In genomic region chr4:129130149-129130548, GRCm38 (mm10) we compare ENCODE assay signal across 8 mouse cellular contexts. TPM values are rescaled to one million over a fixed set of nuclear protein-coding genes. Genes with fewer than 3 reads are reported as not detected.
A peak's percentile ranks its signal among the peaks of the same experiment; 100 is the strongest.
DNase-seq lines count a peak whose midpoint lies in the region; ATAC-seq and TF ChIP-seq lines count a peak whose summit lies in the region.

No protein-coding gene starts in this region.

- H3K4me2 ChIP-seq in intestine, postnatal 0 days (replicated peaks; ENCODE audit: low read depth): peak overlapping the region; percentile 55

- H3K9ac ChIP-seq in intestine, postnatal 0 days (ENCODE audit: low read depth, low read length): peak overlapping the region; percentile 17; the same call in 1 of the 2 replicates

- 0 out of 2 replicates have a peak, but pooled peaks have one; percentile 32 for ATAC-seq in erythroid progenitor cell, adult 5-6 weeks (replicated peaks; ENCODE audit: low FRiP score, poor library complexity, severe bottlenecking)
- ATAC-seq in intestine, postnatal 0 days: peak; percentile 15; the same call in 1 of the 2 replicates
- ATAC-seq in megakaryocyte, adult 5-6 weeks (ENCODE audit: poor library complexity, severe bottlenecking): peak; percentile 67

- TF ChIP-seq POLR2A in spleen, adult 2 months (IDR thresholded peaks at IDR 0.05; ENCODE audit: low read depth, low read length): no peak

- peaks cover 4% of the 10 kb centered on the region for H3K4me1 ChIP-seq in intestine, postnatal 0 days (replicated peaks; ENCODE audit: control insufficient read depth, insufficient read depth, low read length)
- H3K4me1 ChIP-seq in spleen, adult 2 months (ENCODE audit: control insufficient read depth, insufficient read depth, insufficient read length): peaks cover 4% of the 10 kb centered on the region; the same call in 1 of the 2 replicates

- H3K4me3 ChIP-seq in intestine, postnatal 0 days (ENCODE audit: low read depth, low read length): 0 out of 2 replicates have a peak overlapping the region, but pooled peaks have one; percentile 24
- H3K4me3 ChIP-seq in spleen, adult 2 months (ENCODE audit: extremely low read depth, insufficient read depth, insufficient read length): peak overlapping the region; percentile 15; the same call in 1 of the 2 replicates

- H3K9me3 ChIP-seq in intestine, postnatal 0 days (ENCODE audit: control insufficient read depth): no peaks in the 10 kb centered on the region

- peaks cover 4% of the 10 kb centered on the region; the same call in 1 of the 2 replicates for H3K27me3 ChIP-seq in intestine, postnatal 0 days (replicated peaks; ENCODE audit: control insufficient read depth, insufficient read depth, low read length)
- peaks cover 6% of the 10 kb centered on the region for H3K27me3 ChIP-seq in spleen, adult 2 months (ENCODE audit: control insufficient read depth, insufficient read depth, low read length)

- DNase-seq in layer of hippocampus, postnatal 10 days (ENCODE audit: low spot score in 2 of 2): peak; percentile 60 to 71
- DNase-seq in layer of hippocampus, postnatal 14 days (ENCODE audit: low spot score in 2 of 2): no peak
- DNase-seq in adrenal gland, postnatal 25 days: peak; percentile 43
- DNase-seq in spleen, adult 2 months (ENCODE audit: low read depth in 1 of 2, low spot score in 2 of 2): peak in 1 of 2 experiments; percentile 29
- DNase-seq in right cerebral cortex, adult 18-20 months: no peak

- WGBS in intestine, postnatal 0 days: 5% methylated on average over 8 of the region's 8 CpGs
- 2% methylated on average over 8 of the region's 8 CpGs for WGBS in spleen, adult 2 months

- H3K27ac ChIP-seq in intestine, postnatal 0 days (ENCODE audit: low read depth, low read length): peak overlapping the region; percentile 3; the same call in 1 of the 2 replicates
- 0 out of 2 replicates have a peak overlapping the region, but pooled peaks have one; percentile 13 for H3K27ac ChIP-seq in spleen, adult 2 months (ENCODE audit: insufficient read depth, low read length)

- peak; percentile 86 for TF ChIP-seq CTCF in intestine, postnatal 0 days (IDR thresholded peaks at IDR 0.05; ENCODE audit: low read depth)
- TF ChIP-seq CTCF in spleen, adult 2 months (IDR thresholded peaks at IDR 0.05; ENCODE audit: extremely low read depth, insufficient read depth, insufficient read length, insufficient replicate concordance): peak; percentile 69; the same call in 1 of the 2 replicates

- no peaks in the 10 kb centered on the region for H3K36me3 ChIP-seq in intestine, postnatal 0 days (ENCODE audit: control insufficient read depth, insufficient read depth)
- H3K36me3 ChIP-seq in spleen, adult 2 months (ENCODE audit: control insufficient read depth, insufficient read depth, low read length): no peaks in the 10 kb centered on the region

RNA-seq across cellular contexts. Expression of gene Fndc5, which starts 6.7 kb away (rescaled TPM):
- total RNA-seq in layer of hippocampus, postnatal 10 days (2021): 10 to 100 TPM; 41.4 to 42.9 TPM
- total RNA-seq in layer of hippocampus, postnatal 14 days (2021): 10 to 100 TPM; 70.9 to 75.6 TPM
- total RNA-seq in adrenal gland, postnatal 25 days (2021): 3.9 and 6.6 TPM in 2 replicates
- 0.72 TPM in 1 of 2 replicates, not detected in the other for total RNA-seq in erythroid progenitor cell, adult 5-6 weeks (2015; ENCODE audit: low replicate concordance)
- total RNA-seq in erythroid progenitor cell, adult 5-6 weeks (2017; ENCODE audit: low replicate concordance): 0.38 and 0.39 TPM in 2 replicates
- polyA plus RNA-seq in intestine, postnatal 0 days (2015; fragmentation: Nextera tagmentation; extraction: Ambion mirVana): 14.5 and 15.4 TPM in 2 replicates
- 0.07 TPM in 2 replicates for total RNA-seq in megakaryocyte, adult 5-6 weeks (2015)
- total RNA-seq in megakaryocyte, adult 5-6 weeks (2017): not detected in 2 replicates
- polyA plus RNA-seq in spleen, adult 2 months (2012; rRNA removed): 0.58 and 0.70 TPM in 2 replicates

RNA-seq across cellular contexts. Expression of gene Hpca, which starts 8.3 kb away (rescaled TPM):
- 100 to 1,000 TPM; 910 to 956 TPM for total RNA-seq in layer of hippocampus, postnatal 10 days (2021)
- total RNA-seq in layer of hippocampus, postnatal 14 days (2021): 1,000 to 10,000 TPM; 1,833 to 1,912 TPM
- total RNA-seq in adrenal gland, postnatal 25 days (2021): 0.81 and 1.2 TPM in 2 replicates
- total RNA-seq in erythroid progenitor cell, adult 5-6 weeks (2015; ENCODE audit: low replicate concordance): not detected in 2 replicates
- not detected in 2 replicates for total RNA-seq in erythroid progenitor cell, adult 5-6 weeks (2017; ENCODE audit: low replicate concordance)
- 3.9 and 4.6 TPM in 2 replicates for polyA plus RNA-seq in intestine, postnatal 0 days (2015; fragmentation: Nextera tagmentation; extraction: Ambion mirVana)
- total RNA-seq in megakaryocyte, adult 5-6 weeks (2015): not detected in 2 replicates
- not detected in 2 replicates for total RNA-seq in megakaryocyte, adult 5-6 weeks (2017)
- polyA plus RNA-seq in spleen, adult 2 months (2012; rRNA removed): 0.05 TPM in 1 of 2 replicates, not detected in the other

RNA-seq across cellular contexts. Expression of gene Tmem54, which starts 24.8 kb away (rescaled TPM):
- total RNA-seq in layer of hippocampus, postnatal 10 days (2021): not detected
- total RNA-seq in layer of hippocampus, postnatal 14 days (2021): not detected
- not detected in 2 replicates for total RNA-seq in adrenal gland, postnatal 25 days (2021)
- total RNA-seq in erythroid progenitor cell, adult 5-6 weeks (2015; ENCODE audit: low replicate concordance): not detected in 2 replicates
- total RNA-seq in erythroid progenitor cell, adult 5-6 weeks (2017; ENCODE audit: low replicate concordance): not detected in 2 replicates
- 363 and 366 TPM in 2 replicates for polyA plus RNA-seq in intestine, postnatal 0 days (2015; fragmentation: Nextera tagmentation; extraction: Ambion mirVana)
- total RNA-seq in megakaryocyte, adult 5-6 weeks (2015): not detected in 2 replicates
- not detected in 2 replicates for total RNA-seq in megakaryocyte, adult 5-6 weeks (2017)
- polyA plus RNA-seq in spleen, adult 2 months (2012; rRNA removed): 0.60 TPM in 1 of 2 replicates, not detected in the other

RNA-seq across cellular contexts. Expression of gene S100pbp, which starts 59.4 kb away (rescaled TPM):
- total RNA-seq in layer of hippocampus, postnatal 10 days (2021): 10 to 100 TPM; 36.8 to 37.0 TPM
- total RNA-seq in layer of hippocampus, postnatal 14 days (2021): 10 to 100 TPM; 32.3 to 37.9 TPM
- 25.1 and 27.5 TPM in 2 replicates for total RNA-seq in adrenal gland, postnatal 25 days (2021)
- 6.8 and 29.8 TPM in 2 replicates for total RNA-seq in erythroid progenitor cell, adult 5-6 weeks (2015; ENCODE audit: low replicate concordance)
- total RNA-seq in erythroid progenitor cell, adult 5-6 weeks (2017; ENCODE audit: low replicate concordance): 8.1 and 11.6 TPM in 2 replicates
- polyA plus RNA-seq in intestine, postnatal 0 days (2015; fragmentation: Nextera tagmentation; extraction: Ambion mirVana): 6.9 and 7.7 TPM in 2 replicates
- total RNA-seq in megakaryocyte, adult 5-6 weeks (2015): 28.3 and 37.5 TPM in 2 replicates
- 14.1 and 22.2 TPM in 2 replicates for total RNA-seq in megakaryocyte, adult 5-6 weeks (2017)
- 14.7 and 16.3 TPM in 2 replicates for polyA plus RNA-seq in spleen, adult 2 months (2012; rRNA removed)

RNA-seq across cellular contexts. Expression of gene Yars, which starts 59.4 kb away (rescaled TPM):
- total RNA-seq in layer of hippocampus, postnatal 10 days (2021): 100 to 1,000 TPM in 1 of 2 experiments, 10 to 100 TPM in 1; 99.0 to 109 TPM
- total RNA-seq in layer of hippocampus, postnatal 14 days (2021): 100 to 1,000 TPM in 1 of 2 experiments, 10 to 100 TPM in 1; 96.1 to 101 TPM
- total RNA-seq in adrenal gland, postnatal 25 days (2021): 96.4 and 99.5 TPM in 2 replicates
- 21.0 and 29.9 TPM in 2 replicates for total RNA-seq in erythroid progenitor cell, adult 5-6 weeks (2015; ENCODE audit: low replicate concordance)
- 25.3 and 61.2 TPM in 2 replicates for total RNA-seq in erythroid progenitor cell, adult 5-6 weeks (2017; ENCODE audit: low replicate concordance)
- polyA plus RNA-seq in intestine, postnatal 0 days (2015; fragmentation: Nextera tagmentation; extraction: Ambion mirVana): 35.6 and 41.8 TPM in 2 replicates
- total RNA-seq in megakaryocyte, adult 5-6 weeks (2015): 9.4 and 12.5 TPM in 2 replicates
- 20.0 and 26.1 TPM in 2 replicates for total RNA-seq in megakaryocyte, adult 5-6 weeks (2017)
- 8.6 and 10.9 TPM in 2 replicates for polyA plus RNA-seq in spleen, adult 2 months (2012; rRNA removed)

Comparison
In these comparisons a context has a peak if more than half of its experiments do, and no peak if none do; other contexts are left out.
1. DNase-seq: peak in layer of hippocampus, postnatal 10 days (2 of 2) and adrenal gland, postnatal 25 days (single experiment); none in layer of hippocampus, postnatal 14 days (0 of 2) and right cerebral cortex, adult 18-20 months (single experiment).
2. ATAC-seq: peak in every context shown above with its lines; median percentile 67 in megakaryocyte, adult 5-6 weeks; 32 in erythroid progenitor cell, adult 5-6 weeks; 15 in intestine, postnatal 0 days.
3. RNA of gene Hpca, which starts 8.3 kb away (total RNA-seq): 1,833 to 1,912 TPM in layer of hippocampus, postnatal 14 days and 910 to 956 TPM in layer of hippocampus, postnatal 10 days; 0.81 to 1.2 TPM in adrenal gland, postnatal 25 days, not detected in erythroid progenitor cell, adult 5-6 weeks and not detected in megakaryocyte, adult 5-6 weeks; every median in the first group is over 100 times any median in the second.